Mouse (Mus musculus): ENCODE measurements around the gene Drd3.

The Drd3 gene

GRCm38 (mm10) chr16:43801791-43802307 lies 48.0 kb downstream of the Drd3 start:
- peak; percentile 15 for DNase-seq (ENCODE audit: low spot score)

- no peak for DNase-seq (ENCODE audit: low spot score)
Observed at GRCm38 (mm10) chr16:43802466-43802865, 48.6 kb downstream of the Drd3 start.

GRCm38 (mm10) chr16:43804364-43804763 lies 50.5 kb downstream of the Drd3 start:
- DNase-seq (ENCODE audit: low spot score), result no peak

GRCm38 (mm10) chr16:43807048-43807447 lies 53.2 kb downstream of the Drd3 start:
- no peak for DNase-seq (ENCODE audit: low spot score)

- DNase-seq (ENCODE audit: low spot score), result no peak
Observed at GRCm38 (mm10) chr16:43809429-43809828, 55.6 kb downstream of the Drd3 start.

- no peak for DNase-seq (ENCODE audit: low spot score)
Observed at GRCm38 (mm10) chr16:43811402-43811801, 57.6 kb downstream of the Drd3 start.

- no peak for DNase-seq (ENCODE audit: low spot score)
Observed at GRCm38 (mm10) chr16:43814644-43815043, 60.8 kb downstream of the Drd3 start.

GRCm38 (mm10) chr16:43816321-43816720 lies 62.5 kb downstream of the Drd3 start:
- no peak for DNase-seq (ENCODE audit: low spot score)

- DNase-seq (ENCODE audit: low spot score), result no peak
Observed at GRCm38 (mm10) chr16:43818404-43818803, 64.6 kb downstream of the Drd3 start.

- no peak for DNase-seq (ENCODE audit: low spot score)
Observed at GRCm38 (mm10) chr16:43827492-43827891, 73.7 kb downstream of the Drd3 start.

GRCm38 (mm10) chr16:43831957-43832356 lies 78.1 kb downstream of the Drd3 start:
- no peak for DNase-seq (ENCODE audit: low spot score)

GRCm38 (mm10) chr16:43841236-43841635 lies 87.4 kb downstream of the Drd3 start:
- no peak for DNase-seq (ENCODE audit: low spot score)

GRCm38 (mm10) chr16:43849839-43850238 lies 96.0 kb downstream of the Drd3 start:
- no peak for DNase-seq (ENCODE audit: low spot score)

GRCm38 (mm10) chr16:43858941-43859476 lies 105.2 kb downstream of the Drd3 start:
- DNase-seq (ENCODE audit: low spot score), result no peak

- no peak for DNase-seq (ENCODE audit: low spot score)
Observed at GRCm38 (mm10) chr16:43860624-43861023, 106.8 kb downstream of the Drd3 start.

GRCm38 (mm10) chr16:43869805-43870204 lies 116.0 kb downstream of the Drd3 start:
- DNase-seq (ENCODE audit: low spot score), result no peak

- no peak for DNase-seq (ENCODE audit: low spot score)
Observed at GRCm38 (mm10) chr16:43871419-43871818, 117.6 kb downstream of the Drd3 start.
